Mouse (Mus musculus) hindbrain, embryonic 10.5 days (tissue): ENCODE measurements around the gene Bcl2l1. TPM values are rescaled to one million over a fixed set of nuclear protein-coding genes. Genes with fewer than 3 reads are reported as not detected.

Source experiments
- DNase-seq: peaks from one replicate; pipeline ENCODE4 v3.0.0-alpha.2; 2017; ENCODE audit warnings: low spot score
- H3K27ac ChIP-seq: fragments of 300-500 bp; sonication (generic); 2 replicates; pipeline ENCODE4 v1.5.1; 2016; ENCODE audit warnings: mild to moderate bottlenecking, moderate library complexity
- H3K27me3 ChIP-seq: fragments of 300-500 bp; sonication (generic); 2 replicates; pipeline ENCODE4 v1.6.1; 2016; ENCODE audit warnings: mild to moderate bottlenecking; ENCODE audit not compliant: poor library complexity, insufficient read depth, severe bottlenecking
- H3K36me3 ChIP-seq: fragments of 300-500 bp; sonication (generic); 2 replicates; pipeline ENCODE4 v1.6.1; 2016; ENCODE audit warnings: mild to moderate bottlenecking, moderate library complexity
- H3K4me1 ChIP-seq: fragments of 300-500 bp; sonication (generic); replicated peaks from 2 replicates; pipeline ENCODE4 v1.6.1; 2016; ENCODE audit warnings: mild to moderate bottlenecking
- H3K4me3 ChIP-seq: fragments of 300-500 bp; sonication (generic); 2 replicates; pipeline ENCODE4 v1.5.1; 2016; ENCODE audit warnings: mild to moderate bottlenecking, moderate library complexity
- H3K9me3 ChIP-seq: fragments of 300-500 bp; sonication (generic); 2 replicates; pipeline ENCODE4 v1.6.1; 2016; ENCODE audit warnings: mild to moderate bottlenecking, moderate library complexity
- WGBS: fragments of 180-500 bp; shearing (Covaris S2); methylation state at CpG from one replicate; pipeline ENCODE4 v1.1.7; 2016; 5-methylcytosine and 5-hydroxymethylcytosine counted together
- polyA plus RNA-seq: library from polyadenylated mRNA; unstranded; fragments of >200 nt; fragmentation: Nextera tagmentation; extraction: Ambion mirVana; gene quantifications from 2 replicates; pipeline ENCODE4 v1.2.1, GENCODE M21; 2016

Gene Bcl2l1
- polyA plus RNA-seq, 1 experiment from 2014 or later, result 128 TPM

DNA sequence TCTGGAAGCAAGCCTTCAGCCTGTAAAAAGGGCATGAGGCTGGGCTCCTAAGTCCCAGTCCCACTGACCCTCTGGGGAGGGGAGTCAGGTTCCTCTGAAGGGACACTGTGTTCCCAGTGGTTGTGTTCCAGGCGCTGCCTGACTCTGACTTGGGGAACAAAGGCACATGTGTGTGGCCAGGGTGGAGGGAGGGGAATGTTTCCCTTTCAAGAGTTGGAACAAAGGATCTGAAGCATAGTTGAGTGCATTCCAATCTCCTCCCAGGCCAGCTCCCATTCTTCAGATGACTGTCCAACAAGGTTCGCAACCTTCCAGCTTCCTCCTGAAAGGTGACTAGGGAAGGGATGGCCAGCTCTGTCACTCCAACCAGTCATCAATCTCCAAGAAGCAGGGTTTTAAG is 11.2 kb downstream of the Bcl2l1 start:
- Histone ChIP-seq H3K27ac (peak overlapping the region; percentile 71), H3K4me1 (peaks cover 80% of the 10 kb centered on the region)

DNA sequence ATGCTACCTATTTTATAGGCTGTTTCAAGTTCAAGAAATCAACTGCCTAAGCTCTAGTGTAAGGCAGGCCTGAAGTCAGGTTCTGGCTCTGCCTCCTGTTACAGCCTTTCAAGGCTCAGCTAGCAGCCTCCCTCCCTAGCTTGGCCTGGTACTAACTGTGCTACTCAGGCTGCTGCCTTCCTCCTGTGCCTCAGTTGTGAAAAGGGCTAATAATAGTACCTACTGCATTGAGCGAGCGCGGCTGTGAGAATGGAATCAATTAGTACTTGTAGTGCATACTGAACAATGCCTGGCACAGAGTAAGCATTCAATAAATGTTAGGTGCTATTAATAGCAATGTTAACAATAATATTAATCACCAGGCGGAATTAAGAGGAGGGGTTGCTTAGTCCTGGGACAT is 11.6 kb downstream of the Bcl2l1 start:
- H3K27me3 ChIP-seq, result no peaks in the 10 kb centered on the region
- H3K36me3 ChIP-seq, result peaks cover 61% of the 10 kb centered on the region
- H3K27ac ChIP-seq, result peak overlapping the region; percentile 71
- DNase-seq, result no peak
- H3K9me3 ChIP-seq, result no peaks in the 10 kb centered on the region
- WGBS, result 65% methylated on average over 4 of the region's 4 CpGs
- no peak overlapping the region for H3K4me3 ChIP-seq
- peaks cover 76% of the 10 kb centered on the region for H3K4me1 ChIP-seq

More for the DNA sequence above, 11.2 kb downstream of the Bcl2l1 start:
- Histone ChIP-seq H3K4me3 (peak overlapping the region; percentile 12; the same call in 1 of the 2 replicates), H3K36me3 (peaks cover 66% of the 10 kb centered on the region), H3K9me3 (no peaks in the 10 kb centered on the region), H3K27me3 (no peaks in the 10 kb centered on the region)
- 7% methylated on average over 2 of the region's 2 CpGs for WGBS
- peak; percentile 63 for DNase-seq

DNA sequence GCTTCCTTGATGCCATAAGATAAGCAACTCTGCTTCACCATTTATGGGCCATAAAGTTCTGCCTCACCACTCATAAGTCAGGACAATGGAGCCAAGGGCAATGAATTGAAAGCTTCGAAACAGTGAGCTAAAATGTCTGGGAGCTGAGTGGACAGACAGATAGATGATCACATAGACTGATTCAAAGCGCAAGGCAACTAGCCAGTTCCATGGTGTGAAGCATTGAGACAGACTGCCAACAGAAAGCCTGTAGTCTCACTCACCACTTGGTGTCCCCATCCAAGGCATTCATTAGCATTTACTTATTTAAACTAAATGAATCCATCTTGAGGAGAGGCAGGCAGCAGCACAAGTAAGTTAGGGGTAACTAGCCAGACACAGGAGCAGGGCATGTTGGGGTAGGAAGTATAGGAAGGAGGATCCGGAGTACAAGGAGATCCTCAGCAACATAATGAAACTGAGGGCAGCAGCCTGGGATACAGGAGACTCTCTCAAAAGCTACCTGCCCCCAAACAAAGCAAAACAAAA is 12.4 kb downstream of the Bcl2l1 start:
- Histone ChIP-seq H3K9me3 (no peaks in the 10 kb centered on the region), H3K4me1 (peaks cover 72% of the 10 kb centered on the region), H3K36me3 (peaks cover 58% of the 10 kb centered on the region), H3K27me3 (no peaks in the 10 kb centered on the region), H3K27ac (no peak overlapping the region; the same call in 1 of the 2 replicates), H3K4me3 (no peak overlapping the region)
- 93% methylated on average over 3 of the region's 3 CpGs for WGBS
- DNase-seq, result no peak

DNA sequence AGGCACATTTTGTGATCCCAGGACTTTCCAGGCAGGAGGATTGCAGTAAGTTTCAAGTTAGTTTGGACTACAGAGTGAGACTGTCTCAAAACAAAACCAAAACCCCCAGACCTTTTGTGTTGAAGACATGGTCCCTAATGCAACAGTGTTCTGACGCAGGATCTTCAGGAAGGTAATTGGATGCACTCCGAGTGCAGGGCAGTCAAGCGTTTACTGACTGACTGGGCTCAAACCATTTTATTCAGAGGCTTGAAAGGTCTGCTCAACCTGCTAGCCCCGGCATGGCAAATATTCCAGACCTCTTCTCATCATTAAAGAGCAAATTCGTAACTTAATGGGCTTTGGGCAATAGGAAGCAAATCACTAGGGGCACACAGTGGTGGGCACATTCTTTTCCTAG is 12.8 kb downstream of the Bcl2l1 start:
- H3K27ac ChIP-seq, result no peak overlapping the region
- peaks cover 56% of the 10 kb centered on the region for H3K36me3 ChIP-seq
- no peaks in the 10 kb centered on the region for H3K9me3 ChIP-seq
- 65% methylated on average over 5 of the region's 5 CpGs for WGBS
- no peak for DNase-seq
- H3K4me1 ChIP-seq, result peaks cover 68% of the 10 kb centered on the region
- no peak overlapping the region for H3K4me3 ChIP-seq
- no peaks in the 10 kb centered on the region for H3K27me3 ChIP-seq

DNA sequence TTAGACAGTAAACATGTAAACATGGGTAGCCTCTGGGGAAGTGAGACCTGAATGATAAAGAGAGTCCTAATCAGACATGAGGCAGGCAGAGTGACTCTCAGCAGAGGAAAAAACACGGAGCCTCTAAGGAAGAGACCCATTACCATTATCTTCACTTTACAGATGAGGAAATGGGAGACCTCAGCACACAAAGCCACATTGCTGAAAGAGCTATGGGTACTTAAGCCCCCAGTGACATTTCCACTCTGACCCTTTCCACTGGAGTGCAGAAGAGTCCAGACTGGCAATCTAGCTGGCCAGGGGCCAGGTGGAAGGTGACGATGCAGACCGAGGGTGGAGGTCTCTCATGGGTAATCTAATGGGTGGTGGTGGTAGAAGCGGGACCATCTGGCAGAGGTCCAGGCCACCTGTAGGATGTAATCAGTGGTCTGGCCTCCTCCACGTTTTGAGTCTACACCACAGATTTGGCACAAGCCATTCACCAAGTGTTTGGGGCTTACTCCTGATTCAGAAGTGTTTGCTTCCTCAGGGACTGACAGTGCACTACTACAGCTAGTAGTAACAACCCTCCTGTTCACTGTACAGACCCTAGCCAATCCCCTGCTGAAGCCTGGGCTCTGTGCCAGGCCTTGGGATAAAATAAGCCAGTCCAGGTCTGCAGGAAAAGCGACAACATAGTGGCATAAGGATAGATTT is 13.8 kb downstream of the Bcl2l1 start:
- Histone ChIP-seq H3K4me1 (peaks cover 73% of the 10 kb centered on the region), H3K4me3 (no peak overlapping the region), H3K9me3 (no peaks in the 10 kb centered on the region), H3K36me3 (peaks cover 55% of the 10 kb centered on the region), H3K27ac (peak overlapping the region; percentile 62), H3K27me3 (no peaks in the 10 kb centered on the region)
- 81% methylated on average over 6 of the region's 6 CpGs for WGBS
- no peak for DNase-seq

DNA sequence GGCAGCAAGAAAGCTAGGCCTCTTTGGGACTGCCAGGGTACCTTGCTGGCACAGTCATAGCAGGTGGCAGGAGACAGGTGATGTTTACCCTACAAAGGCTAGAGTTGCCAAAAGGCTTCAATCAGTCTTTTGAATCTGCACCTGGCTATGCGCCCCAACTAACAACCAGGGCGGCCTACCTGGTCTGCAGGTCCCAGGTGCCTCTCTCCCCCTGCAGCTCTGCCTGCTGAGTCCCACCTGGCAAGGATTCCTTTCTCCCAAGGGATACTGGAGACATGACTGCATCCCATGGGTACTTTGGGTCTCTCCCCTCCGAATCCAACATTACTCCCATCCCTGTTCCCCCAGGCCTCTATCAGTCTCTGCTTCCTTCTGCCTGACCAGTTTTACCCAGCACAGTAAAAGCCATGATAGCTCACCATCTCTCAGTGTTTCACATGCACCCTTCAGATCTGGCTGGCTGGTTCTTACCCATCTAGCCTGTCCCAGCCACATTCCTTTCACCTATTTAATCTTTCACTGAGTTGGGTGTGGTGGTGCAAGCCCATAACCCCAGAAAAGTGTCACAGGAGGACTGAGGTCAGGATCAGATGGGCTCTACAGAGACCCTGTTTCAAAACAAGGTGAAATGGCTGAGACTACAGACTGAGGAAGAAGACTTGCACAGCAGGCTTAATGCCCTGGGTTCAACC is 14.7 kb downstream of the Bcl2l1 start:
- H3K4me1 ChIP-seq, result peaks cover 73% of the 10 kb centered on the region
- H3K36me3 ChIP-seq, result peaks cover 50% of the 10 kb centered on the region
- no peaks in the 10 kb centered on the region for H3K9me3 ChIP-seq
- no peaks in the 10 kb centered on the region for H3K27me3 ChIP-seq
- H3K4me3 ChIP-seq, result no peak overlapping the region
- WGBS, result 83% methylated on average over 3 of the region's 3 CpGs
- peak overlapping the region; percentile 37; the same call in 1 of the 2 replicates for H3K27ac ChIP-seq
- no peak for DNase-seq

DNA sequence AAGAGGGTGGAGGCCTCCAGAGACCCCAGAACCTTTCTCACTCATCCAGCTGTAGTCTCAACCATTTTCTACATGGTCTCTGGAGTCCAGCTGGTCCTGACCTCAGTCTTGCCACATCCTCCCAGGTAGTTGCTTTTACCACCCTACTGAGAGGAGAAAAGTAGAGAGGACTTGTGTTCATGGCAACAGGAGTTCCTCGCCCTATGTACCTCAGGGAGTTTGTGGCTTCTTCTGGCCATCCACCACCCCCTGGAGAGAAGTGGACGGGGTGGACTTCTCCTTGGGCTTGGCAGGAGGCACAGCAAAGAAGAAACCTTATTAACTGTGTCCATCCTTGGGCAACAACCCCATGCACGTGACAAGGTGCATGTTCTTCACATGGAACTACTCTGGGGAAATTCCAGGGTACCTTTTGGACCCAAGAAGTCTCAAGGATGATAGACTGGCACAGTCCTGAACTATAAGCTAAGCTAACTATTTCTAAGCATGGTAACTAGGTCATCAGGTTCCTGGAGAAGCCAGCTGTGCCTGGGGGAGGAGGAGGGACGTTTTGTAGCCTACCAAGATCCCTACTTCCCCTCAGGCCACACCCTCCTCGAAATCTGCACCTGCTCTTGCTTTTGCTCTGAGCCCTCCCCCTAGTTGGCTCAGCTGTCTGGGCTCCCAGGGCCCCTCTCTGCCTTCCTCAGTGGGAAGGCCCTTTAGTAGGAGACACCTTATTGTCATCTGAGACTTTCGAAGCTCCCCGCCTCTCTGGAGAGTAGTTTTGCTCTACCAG is 15.5 kb downstream of the Bcl2l1 start:
- 0 out of 2 replicates have a peak overlapping the region, but pooled peaks have one; percentile 37 for H3K27ac ChIP-seq
- H3K9me3 ChIP-seq, result no peaks in the 10 kb centered on the region
- H3K27me3 ChIP-seq, result no peaks in the 10 kb centered on the region
- DNase-seq, result no peak
- 71% methylated on average over 7 of the region's 7 CpGs for WGBS
- peaks cover 43% of the 10 kb centered on the region for H3K36me3 ChIP-seq
- peaks cover 73% of the 10 kb centered on the region for H3K4me1 ChIP-seq
- no peak overlapping the region for H3K4me3 ChIP-seq

DNA sequence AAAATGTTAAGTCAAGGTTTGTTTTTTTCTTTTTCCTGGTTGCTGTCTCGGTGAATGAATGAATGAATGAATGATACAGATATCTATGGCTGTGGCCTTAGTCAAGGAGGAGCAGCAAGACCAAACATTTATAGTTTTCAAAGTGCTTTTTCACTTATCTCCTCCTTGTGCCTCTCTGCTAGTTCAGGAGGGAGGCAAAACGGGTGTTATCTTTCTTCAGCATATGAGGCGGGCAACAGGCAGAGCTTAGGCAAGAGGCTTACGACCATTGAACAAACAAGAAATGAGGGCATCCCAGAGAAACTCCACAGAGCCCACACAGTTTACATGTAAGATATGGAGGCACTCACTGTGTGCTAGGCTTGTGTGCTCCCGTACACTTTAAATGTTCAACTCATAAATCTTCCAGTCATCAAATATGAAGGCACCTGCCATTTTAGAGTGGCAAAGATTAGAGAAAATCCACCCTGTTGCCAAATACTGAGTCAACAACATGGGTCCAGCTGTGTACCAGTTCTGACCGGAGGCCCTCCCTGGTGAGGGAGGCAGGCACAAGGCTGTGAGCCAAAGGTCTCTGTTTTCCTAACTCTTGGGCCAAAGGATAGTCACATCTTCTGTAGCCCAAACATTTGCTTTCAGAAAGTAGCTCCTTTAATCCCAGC is 17.2 kb downstream of the Bcl2l1 start:
- Histone ChIP-seq H3K27me3 (no peaks in the 10 kb centered on the region), H3K9me3 (no peaks in the 10 kb centered on the region), H3K27ac (no peak overlapping the region), H3K4me3 (no peak overlapping the region), H3K36me3 (peaks cover 36% of the 10 kb centered on the region), H3K4me1 (peaks cover 64% of the 10 kb centered on the region)
- no peak for DNase-seq
- 92% methylated on average over 6 of the region's 6 CpGs for WGBS

DNA sequence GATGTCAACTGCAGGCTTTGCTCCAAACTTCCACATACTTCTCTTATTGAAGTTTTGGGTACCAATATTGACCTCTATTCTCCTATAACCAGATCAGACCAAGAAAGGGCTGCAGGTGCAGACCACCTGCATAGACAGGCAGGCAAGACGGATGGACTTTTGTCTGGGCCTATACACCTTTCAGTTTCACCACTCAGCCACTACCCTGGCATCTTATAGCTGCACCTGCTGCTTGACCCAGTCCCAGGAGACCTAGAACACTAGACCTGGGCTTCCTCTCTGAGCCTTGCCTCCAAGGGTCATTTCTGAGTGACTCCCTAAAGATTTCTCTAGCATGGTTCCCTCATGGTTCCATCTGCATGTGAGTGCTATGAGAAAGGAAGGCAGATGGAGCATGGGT is 18.3 kb downstream of the Bcl2l1 start:
- no peak overlapping the region for H3K4me3 ChIP-seq
- no peaks in the 10 kb centered on the region for H3K9me3 ChIP-seq
- no peak for DNase-seq
- H3K27ac ChIP-seq, result no peak overlapping the region
- 88% methylated on average over 1 of the region's 1 CpGs for WGBS
- no peaks in the 10 kb centered on the region for H3K27me3 ChIP-seq
- peaks cover 53% of the 10 kb centered on the region for H3K4me1 ChIP-seq
- peaks cover 27% of the 10 kb centered on the region for H3K36me3 ChIP-seq

DNA sequence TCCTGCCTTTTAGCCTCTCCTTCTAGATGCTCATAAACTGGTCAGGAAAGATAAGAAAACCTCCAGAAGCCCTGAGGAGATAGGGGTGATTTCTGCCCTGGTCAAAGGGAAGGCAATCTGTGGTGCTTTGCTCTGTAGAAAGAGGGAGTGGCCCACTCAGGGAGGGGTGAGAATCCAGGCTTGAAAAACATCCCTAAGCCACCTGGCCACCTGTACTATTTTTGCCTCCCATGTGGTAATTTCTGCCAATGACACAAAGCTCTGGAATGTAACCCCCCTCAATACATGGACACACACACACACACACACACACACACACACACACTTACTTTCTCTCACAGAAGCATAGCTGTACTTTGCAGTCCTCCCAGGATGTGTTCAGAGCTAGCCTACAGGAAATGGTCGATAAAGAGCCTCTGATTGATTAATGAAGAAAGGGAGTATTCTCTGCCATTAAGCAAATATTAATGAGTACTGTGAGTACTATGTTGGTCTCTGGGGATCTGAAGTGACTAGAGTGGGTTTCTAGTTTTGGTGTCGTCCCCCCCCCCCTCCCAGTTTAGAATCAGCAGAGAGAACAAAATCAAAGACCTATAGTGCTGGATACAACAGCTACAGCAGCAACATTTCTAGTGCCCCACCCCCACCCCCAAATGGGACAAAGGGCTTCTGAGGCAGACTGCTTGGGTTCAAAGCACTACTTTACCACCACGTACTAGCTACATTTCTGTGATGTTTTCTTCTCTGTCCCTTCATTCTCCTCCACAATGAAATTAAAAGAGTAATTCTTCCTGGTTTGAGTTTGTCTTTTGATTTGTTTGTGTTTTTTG is 20.0 kb downstream of the Bcl2l1 start:
- H3K4me3 ChIP-seq, result no peak overlapping the region
- 47% methylated on average over 3 of the region's 3 CpGs for WGBS

DNA sequence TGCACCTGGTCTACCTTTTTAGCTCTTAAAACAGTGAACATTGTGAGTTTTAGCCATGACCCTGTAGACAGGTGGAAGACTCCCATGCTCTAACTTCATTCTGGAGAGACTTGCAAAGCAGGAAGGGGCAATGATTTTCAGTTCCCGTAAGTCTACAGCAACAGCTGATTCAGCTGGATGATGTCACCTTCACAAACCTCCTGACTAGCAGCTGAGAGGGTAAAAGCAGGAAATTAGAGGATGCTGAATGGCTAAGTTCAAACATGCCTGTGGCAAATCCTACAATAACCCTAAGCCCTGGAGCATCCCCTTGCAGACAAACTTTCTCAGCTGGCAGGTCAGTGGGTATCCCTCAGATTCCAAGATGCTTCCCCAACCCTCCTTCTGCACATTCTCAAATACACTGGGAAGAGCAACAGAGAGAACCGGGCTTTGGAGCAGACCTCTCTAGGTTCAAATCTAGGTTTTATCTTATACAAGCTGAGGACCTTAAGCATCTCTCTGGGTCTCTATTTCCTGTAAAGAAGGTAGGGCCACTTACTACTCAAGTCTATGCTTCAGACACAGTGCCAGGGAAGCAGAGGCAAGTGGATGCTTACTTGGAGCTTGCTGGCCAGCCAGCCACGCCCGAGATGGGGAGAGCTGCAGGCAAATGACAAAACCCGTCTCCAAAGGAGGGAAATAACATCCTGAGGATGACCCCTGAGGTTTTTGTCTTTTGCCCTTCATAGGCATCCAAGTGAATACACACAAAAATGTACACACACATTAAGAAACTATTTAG is 21.2 kb downstream of the Bcl2l1 start:
- 85% methylated on average over 5 of the region's 5 CpGs for WGBS
- no peak for DNase-seq
- Histone ChIP-seq H3K36me3 (peaks cover 24% of the 10 kb centered on the region), H3K27ac (0 out of 2 replicates have a peak overlapping the region, but pooled peaks have one; percentile 12), H3K27me3 (no peaks in the 10 kb centered on the region), H3K4me1 (peaks cover 38% of the 10 kb centered on the region), H3K9me3 (no peaks in the 10 kb centered on the region), H3K4me3 (no peak overlapping the region)

More for the DNA sequence above, 20.0 kb downstream of the Bcl2l1 start:
- no peak for DNase-seq
- Histone ChIP-seq H3K27ac (peak overlapping the region; percentile 56; the same call in 1 of the 2 replicates), H3K27me3 (no peaks in the 10 kb centered on the region), H3K4me1 (peaks cover 36% of the 10 kb centered on the region), H3K9me3 (no peaks in the 10 kb centered on the region), H3K36me3 (peaks cover 24% of the 10 kb centered on the region)
